Mouse (Mus musculus) splenic B cell, adult 2 months (primary cell): Measurements from ENCODE around the gene Tmem205.

Experiments used
- DNase-seq: peaks from one replicate; pipeline ENCODE4 v3.0.0-alpha.2; 2011; ENCODE audit warnings: low read depth, low spot score
- H3K27me3 ChIP-seq: 2 replicates; pipeline ENCODE4 v1.6.1; 2012; ENCODE audit warnings: mild to moderate bottlenecking, low read length, moderate library complexity, mixed read lengths; ENCODE audit not compliant: control insufficient read depth, poor library complexity, insufficient read depth, severe bottlenecking
- H3K36me3 ChIP-seq: 2 replicates; pipeline ENCODE4 v1.6.1; 2012; ENCODE audit warnings: mild to moderate bottlenecking, low read length, moderate library complexity, mixed read lengths; ENCODE audit not compliant: control insufficient read depth, poor library complexity, insufficient read depth, severe bottlenecking

Gene Tmem205

DNA sequence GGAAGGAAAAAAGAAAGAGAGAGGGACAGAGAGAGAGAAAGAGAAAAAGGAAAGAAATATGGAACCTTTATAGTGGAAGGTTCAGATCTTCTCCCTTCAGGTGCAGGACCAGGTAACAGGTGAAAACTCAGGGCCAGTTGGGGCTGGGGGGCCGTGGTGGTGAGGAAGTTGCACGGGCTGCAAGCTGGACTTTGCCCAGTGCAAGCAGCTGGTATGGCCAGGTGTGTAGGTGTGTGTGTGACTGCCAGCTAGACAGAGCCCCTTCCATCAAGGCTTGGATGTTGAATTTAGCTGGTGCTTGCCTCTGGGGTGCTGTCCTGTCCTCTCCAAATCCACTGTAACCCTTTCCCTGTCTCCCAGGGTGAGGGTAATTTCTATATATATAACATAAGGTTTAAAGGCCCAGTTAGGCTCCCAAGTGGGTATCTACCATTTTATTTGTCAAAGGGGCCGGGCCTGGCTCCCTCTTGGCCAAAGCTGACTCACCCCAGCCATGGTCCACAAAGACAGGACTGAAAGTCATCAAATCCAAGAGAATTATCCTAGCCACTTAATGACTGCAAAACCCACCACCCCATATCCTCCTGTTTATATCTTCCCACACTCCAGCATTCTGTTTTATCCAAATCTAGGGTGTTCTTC lies 10.4 kb downstream of the Tmem205 start:
- DNase-seq: no peak
- Histone ChIP-seq H3K36me3 (no peaks in the 10 kb centered on the region), H3K27me3 (no peaks in the 10 kb centered on the region)

GRCm38 (mm10) chr9:21909474-21910223 lies 17.7 kb downstream of the Tmem205 start:
- DNase-seq: peak; percentile 18
- H3K36me3 ChIP-seq: no peaks in the 10 kb centered on the region

GRCm38 (mm10) chr9:21908216-21908615 lies 19.1 kb downstream of the Tmem205 start:
- Histone ChIP-seq H3K27me3 (no peaks in the 10 kb centered on the region), H3K36me3 (no peaks in the 10 kb centered on the region)
- no peak for DNase-seq

More at GRCm38 (mm10) chr9:21909474-21910223, 17.7 kb downstream of the Tmem205 start:
- no peaks in the 10 kb centered on the region for H3K27me3 ChIP-seq

- Histone ChIP-seq H3K36me3 (no peaks in the 10 kb centered on the region), H3K27me3 (no peaks in the 10 kb centered on the region)
- no peak for DNase-seq
Measured at GRCm38 (mm10) chr9:21904031-21904430, 23.3 kb downstream of the Tmem205 start.

- Histone ChIP-seq H3K27me3 (no peaks in the 10 kb centered on the region), H3K36me3 (no peaks in the 10 kb centered on the region)
- peak; percentile 78 for DNase-seq
Measured at GRCm38 (mm10) chr9:21901223-21901820, 26.0 kb downstream of the Tmem205 start.

GRCm38 (mm10) chr9:21889229-21889628 lies 38.1 kb downstream of the Tmem205 start:
- DNase-seq: peak; percentile 27
- H3K27me3 ChIP-seq: no peaks in the 10 kb centered on the region
- H3K36me3 ChIP-seq: no peaks in the 10 kb centered on the region

- DNase-seq: no peak
- no peaks in the 10 kb centered on the region for H3K36me3 ChIP-seq
- H3K27me3 ChIP-seq: no peaks in the 10 kb centered on the region
Measured at GRCm38 (mm10) chr9:21876601-21877000, 50.8 kb downstream of the Tmem205 start.

DNA sequence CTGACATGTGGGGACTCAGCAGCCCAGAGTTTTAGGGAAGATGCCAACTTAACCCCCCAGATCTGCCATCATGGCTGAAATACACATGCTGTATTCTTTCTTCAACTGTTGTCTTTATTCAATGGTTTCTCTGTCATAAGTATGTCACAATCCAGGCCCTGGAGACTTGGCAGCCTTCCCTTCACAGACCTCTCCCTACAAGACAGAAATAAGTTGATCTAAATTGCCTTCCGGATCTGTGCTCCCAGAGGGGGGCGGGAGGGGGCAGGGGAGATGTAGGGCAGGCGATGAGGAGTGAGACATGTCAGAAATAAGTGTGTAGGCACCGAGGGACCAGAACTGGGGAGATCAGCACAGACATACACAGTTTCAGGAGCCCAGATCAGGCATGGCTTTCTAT lies 55.2 kb downstream of the Tmem205 start:
- H3K36me3 ChIP-seq: no peaks in the 10 kb centered on the region
- no peak for DNase-seq
- H3K27me3 ChIP-seq: no peaks in the 10 kb centered on the region
